10 mouse cellular contexts compared by ENCODE assay signal in the genomic region with DNA sequence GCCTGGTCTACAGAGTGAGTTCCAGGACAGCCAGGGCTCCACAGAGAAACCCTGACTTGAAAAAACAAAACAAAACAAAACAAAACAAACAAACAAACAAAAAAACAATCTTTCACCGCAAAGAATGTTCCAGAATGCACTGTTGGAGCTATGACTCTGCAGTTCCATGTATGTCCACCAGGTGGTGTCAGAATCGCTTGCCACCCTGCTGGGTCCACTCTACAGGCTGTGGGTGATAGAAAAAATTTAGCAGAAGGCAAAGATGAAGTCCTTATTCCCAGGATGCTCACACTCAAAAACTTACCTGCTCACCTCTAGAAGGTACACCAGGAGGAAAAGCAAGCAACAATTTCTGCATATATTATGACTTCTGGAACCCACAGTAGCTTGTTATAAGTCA. TPM values are rescaled to one million over a fixed set of nuclear protein-coding genes. Genes with fewer than 3 reads are reported as not detected.
DNase-seq lines count a peak whose midpoint lies in the region; ATAC-seq lines count a peak whose summit lies in the region.
"Had no signal": no experiment of that assay in that cellular context is flagged by ENCODE, and none has a peak within 500 bp of the region (broad histone marks: within the 10 kb centered on the region; RNA-seq: fewer than 3 reads in every experiment).

No protein-coding gene starts in this region.

- no peak overlapping the region for H3K9ac ChIP-seq in stomach, embryonic 15.5 days

- no peak overlapping the region for H3K27ac ChIP-seq in stomach, embryonic 15.5 days
- H3K27ac ChIP-seq: macrophage had no signal

- peak; percentile 63 to 83 for DNase-seq in left cerebral cortex, adult 18-20 months (ENCODE audit: low spot score in 2 of 2)
- DNase-seq in left cerebral cortex, adult 8-10 months (ENCODE audit: low spot score in 2 of 2) = no peak
- DNase-seq in MN1 (ENCODE audit: low spot score) = peak; percentile 60
- DNase-seq in cerebellum, adult 8-10 months = peak; percentile 77
- peak; percentile 58 for DNase-seq in gastrocnemius, postnatal 14 days
- peak; percentile 80 to 81 for DNase-seq in layer of hippocampus, postnatal 10 days (ENCODE audit: low spot score in 2 of 2)

- peak; percentile 72; the same call in 1 of the 2 replicates for ATAC-seq in monocyte, adult 5-6 weeks (replicated peaks; ENCODE audit: insufficient number of reproducible peaks, low FRiP score, low TSS enrichment, poor library complexity, severe bottlenecking)
- 0 out of 2 replicates have a peak, but pooled peaks have one; percentile 29 for ATAC-seq in stomach, embryonic 15.5 days (ENCODE audit: insufficient read depth, low FRiP score, low read depth)

- WGBS in stomach, embryonic 15.5 days = 8% methylated on average over 2 of the region's 2 CpGs

- H3K36me3 ChIP-seq in stomach, embryonic 15.5 days = no peaks in the 10 kb centered on the region

- intact Hi-C loops in gastrocnemius, postnatal 14 days (cut with DNase I; ENCODE audit: low total_unique reads) = loop anchor here (2.0 kb wide), 1 partner anchor 115 kb away; no protein-coding TSS in a partner anchor

- peaks cover 5% of the 10 kb centered on the region; the same call in 1 of the 2 replicates for H3K4me1 ChIP-seq in stomach, embryonic 15.5 days

- no peaks in the 10 kb centered on the region for H3K27me3 ChIP-seq in stomach, embryonic 15.5 days (replicated peaks)

- no peaks in the 10 kb centered on the region for H3K9me3 ChIP-seq in stomach, embryonic 15.5 days

- H3K4me2 ChIP-seq in stomach, embryonic 15.5 days = no peak overlapping the region

- no peak overlapping the region for H3K4me3 ChIP-seq in stomach, embryonic 15.5 days (replicated peaks)
- H3K4me3 ChIP-seq: erythroblast, embryonic 14.5 days had no signal

RNA-seq across cellular contexts. Expression of a gene that starts 34.4 kb away (rescaled TPM):
- total RNA-seq in left cerebral cortex, adult 18-20 months (2021) = not detected
- total RNA-seq in left cerebral cortex, adult 8-10 months (2022) = not detected
- total RNA-seq in gastrocnemius, postnatal 14 days (2021) = not detected
- not detected for total RNA-seq in layer of hippocampus, postnatal 10 days (2021)
- not detected in 3 replicates for total RNA-seq in monocyte, adult 5-6 weeks (2017)
- polyA plus RNA-seq in stomach, embryonic 15.5 days (2015; fragmentation: Nextera tagmentation; extraction: Ambion mirVana) = not detected in 2 replicates
- polyA plus RNA-seq: erythroblast, embryonic 14.5 days; macrophage had no signal

RNA-seq across cellular contexts. Expression of a gene that starts 49.7 kb away (rescaled TPM):
- 10 to 100 TPM; 28.1 to 30.0 TPM for total RNA-seq in left cerebral cortex, adult 18-20 months (2021)
- total RNA-seq in left cerebral cortex, adult 8-10 months (2022) = 10 to 100 TPM; 23.9 to 26.1 (median 25.0) TPM
- 1 to 10 TPM; 7.5 to 8.2 TPM for total RNA-seq in gastrocnemius, postnatal 14 days (2021)
- 10 to 100 TPM; 46.5 to 46.6 TPM for total RNA-seq in layer of hippocampus, postnatal 10 days (2021)
- total RNA-seq in monocyte, adult 5-6 weeks (2017) = 0.10 to 0.29 TPM in 2 of 3 replicates, not detected in the other
- polyA plus RNA-seq in stomach, embryonic 15.5 days (2015; fragmentation: Nextera tagmentation; extraction: Ambion mirVana) = 27.2 and 29.2 TPM in 2 replicates
- polyA plus RNA-seq: erythroblast, embryonic 14.5 days had no signal

Comparison
In these comparisons a context has a peak if more than half of its experiments do, and no peak if none do; other contexts are left out.
1. DNase-seq: peak in left cerebral cortex, adult 18-20 months (2 of 2), MN1 (single experiment), cerebellum, adult 8-10 months (single experiment), gastrocnemius, postnatal 14 days (single experiment) and layer of hippocampus, postnatal 10 days (2 of 2); none in left cerebral cortex, adult 8-10 months (0 of 2).